Mouse (Mus musculus): ENCODE measurements around the gene Impad1.

- TF ChIP-seq CTCF (IDR thresholded peaks at IDR 0.05; ENCODE audit: borderline replicate concordance, insufficient read depth, low read depth, low read length), result 0 out of 2 replicates have a peak, but pooled peaks have one; percentile 9
- TF ChIP-seq POLR2A (IDR thresholded peaks at IDR 0.05; ENCODE audit: borderline replicate concordance, insufficient read depth, low read length), result no peak
Measured at GRCm38 (mm10) chr4:4729427-4729826, 63.7 kb downstream of the Impad1 start.

All from cerebellum, adult 2 months (tissue).